Mouse (Mus musculus): ENCODE results near the gene Dynlt1b.
A peak's percentile ranks its signal among the peaks of the same experiment; 100 is the strongest.
"Not testable (repeated sequence)": the region's sequence is repeated elsewhere in the genome, so short reads cannot be mapped to it uniquely, and the experiment has no call there.

Gene Dynlt1b

DNA sequence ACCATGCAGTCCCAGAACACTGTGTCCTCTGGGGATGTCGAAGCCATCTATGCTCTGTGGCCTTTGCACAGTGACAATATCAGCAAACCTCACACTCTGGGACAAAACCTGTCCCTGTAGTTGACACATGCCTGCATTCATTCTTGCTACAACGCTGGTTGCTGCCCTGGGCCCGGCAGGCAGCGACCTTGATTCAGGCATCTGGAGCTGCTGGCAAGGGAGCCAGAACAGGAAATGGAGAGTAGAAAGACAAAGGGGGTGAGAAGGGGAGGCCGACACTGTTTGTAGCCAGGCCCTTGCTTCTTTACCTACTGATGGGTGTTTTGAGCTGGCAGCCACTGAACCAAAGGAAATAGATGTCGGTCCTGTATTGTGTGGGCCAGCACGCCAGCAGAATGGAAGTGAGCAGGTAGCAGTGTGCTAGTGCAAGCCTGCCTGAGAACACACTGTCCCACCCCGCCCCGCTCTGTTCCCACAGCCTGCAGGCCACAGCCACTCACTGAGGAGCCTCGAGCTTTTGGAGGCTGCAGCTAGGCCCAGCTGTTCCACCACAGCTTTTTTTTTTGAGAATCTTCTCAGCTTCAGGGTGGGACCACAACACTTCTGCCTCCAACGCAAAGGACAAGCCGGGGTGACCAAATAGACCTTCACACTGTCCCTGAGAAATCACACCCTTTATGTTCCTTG is 5.5 kb upstream of the Dynlt1b start:
- DNase-seq, result peak; percentile 15

DNA sequence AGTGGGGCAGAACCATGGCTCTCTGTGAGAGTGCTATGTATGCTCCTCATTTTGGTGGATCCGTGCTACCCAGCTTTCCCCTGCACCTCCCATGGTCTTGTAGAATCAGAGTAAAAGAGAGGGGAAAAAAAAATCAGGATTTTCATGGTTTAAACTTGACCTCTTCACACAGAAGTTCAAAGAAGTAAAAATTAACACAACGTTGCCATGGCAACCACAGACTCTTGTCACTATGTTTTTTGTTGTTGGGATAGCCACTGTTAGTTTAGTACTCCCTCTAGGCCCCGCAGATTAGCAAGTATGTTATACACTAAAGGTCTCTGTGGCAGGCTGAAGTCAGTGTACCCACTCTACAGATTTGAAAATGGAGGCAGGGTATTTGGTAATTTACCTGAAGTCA is 4.6 kb upstream of the Dynlt1b start:
- not testable (repeated sequence) for DNase-seq

DNA sequence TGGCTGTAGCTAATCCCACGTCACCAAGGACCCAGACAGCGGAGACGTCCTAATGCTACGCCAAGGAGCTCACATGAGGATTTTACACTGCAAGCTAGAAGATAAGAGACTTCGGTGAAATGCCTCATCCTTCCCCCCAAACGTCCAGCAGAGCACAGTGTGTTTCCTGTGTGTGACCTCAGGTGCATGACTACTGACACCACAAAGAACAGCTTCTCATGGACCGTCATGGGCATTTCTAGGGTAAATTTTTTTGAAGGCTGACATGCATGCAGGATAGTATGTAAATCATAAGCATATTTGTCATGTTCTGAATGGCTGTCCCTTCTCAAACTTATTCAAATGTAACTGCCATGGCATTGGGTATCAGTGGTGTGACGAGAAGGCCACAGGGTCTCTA is 3.0 kb upstream of the Dynlt1b start:
- not testable (repeated sequence) for DNase-seq

DNA sequence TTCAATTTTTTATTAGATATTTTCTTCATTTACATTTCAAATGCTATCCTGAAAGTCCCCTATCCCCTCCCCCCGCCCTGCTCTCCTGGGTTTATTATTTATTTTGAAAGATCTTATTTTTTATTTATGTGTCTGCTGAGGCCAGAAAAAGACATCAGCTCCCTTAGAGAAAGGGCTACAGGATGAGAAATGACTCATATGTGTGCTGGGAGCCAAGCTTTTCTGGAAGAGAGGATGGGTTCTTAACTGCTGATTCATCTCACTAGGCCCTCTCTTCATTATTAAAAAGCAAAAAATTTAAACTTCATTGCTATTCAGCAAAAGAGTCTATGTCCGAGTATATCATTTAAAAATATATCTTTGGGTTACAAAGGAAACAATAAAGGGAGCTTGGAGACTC is 986 bp upstream of the Dynlt1b start:
- DNase-seq, result not testable (repeated sequence)

DNA sequence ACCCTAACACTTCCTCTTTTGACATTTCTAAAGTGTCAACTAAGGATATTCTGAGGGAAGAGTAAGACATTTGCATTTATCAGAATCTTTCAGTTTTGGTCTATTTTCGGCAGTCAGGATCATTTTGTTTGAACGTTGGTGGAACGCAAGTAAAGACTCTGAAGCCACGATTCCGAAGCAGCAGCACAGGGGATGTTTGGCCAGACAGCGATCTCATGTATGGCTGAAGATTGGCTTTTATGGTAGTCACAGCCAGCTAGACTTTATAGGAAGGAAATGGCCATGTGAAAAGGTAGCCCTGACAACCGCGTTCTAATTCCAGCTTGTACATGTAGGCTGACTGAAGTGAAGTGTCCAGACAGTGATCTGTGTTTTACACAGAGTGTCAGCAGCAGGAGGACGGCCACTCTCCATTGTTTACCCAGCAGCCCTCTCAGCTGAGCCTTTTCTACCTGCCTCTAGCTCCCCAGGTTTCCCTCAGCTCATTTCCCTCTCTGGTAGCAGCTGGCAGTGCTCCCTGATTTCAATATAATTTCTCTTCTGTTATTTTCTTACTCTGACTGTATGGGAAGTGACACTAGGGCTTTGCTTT is 594 bp downstream of the Dynlt1b start:
- DNase-seq, result not testable (repeated sequence)

DNA sequence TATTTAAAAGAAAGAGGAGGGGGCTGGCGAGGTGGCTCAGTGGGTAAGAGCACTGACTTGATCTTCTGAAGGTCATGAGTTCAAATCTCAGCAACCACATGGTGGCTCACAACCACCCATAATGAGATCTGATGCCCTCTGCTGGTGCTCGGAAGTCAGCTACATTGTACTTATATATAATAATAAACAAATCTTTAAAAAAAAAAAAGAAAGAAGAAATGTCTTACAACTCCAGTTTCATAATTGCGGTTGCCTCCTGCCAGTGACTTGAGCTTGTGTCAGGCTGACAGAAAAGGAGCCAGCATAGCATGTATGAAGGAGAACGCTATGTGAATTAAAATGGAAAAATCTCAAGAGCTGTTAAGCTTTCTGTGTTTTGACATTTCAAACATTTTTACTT is 2.5 kb downstream of the Dynlt1b start:
- DNase-seq, result not testable (repeated sequence)

DNA sequence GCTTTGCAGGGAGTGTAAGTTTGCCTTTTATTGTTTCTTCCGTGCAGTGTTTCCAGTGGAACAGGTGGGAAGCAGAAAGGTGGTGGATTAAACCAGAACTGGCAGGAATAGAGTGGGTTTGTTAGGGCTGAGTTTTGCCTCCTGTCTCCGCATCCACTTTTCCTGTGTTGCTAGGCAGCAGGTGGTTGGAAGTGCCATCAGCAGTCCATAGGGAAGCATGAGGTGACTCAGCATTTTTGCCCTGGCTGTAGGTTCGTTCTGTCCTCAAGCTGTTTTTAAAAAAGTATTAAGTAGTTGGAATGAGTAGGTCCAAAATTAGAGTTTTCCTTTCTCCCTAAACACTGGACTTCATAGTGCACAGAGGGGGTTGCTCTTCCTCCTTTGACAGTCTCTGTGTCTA is 3.8 kb downstream of the Dynlt1b start:
- DNase-seq, result not testable (repeated sequence)

DNA sequence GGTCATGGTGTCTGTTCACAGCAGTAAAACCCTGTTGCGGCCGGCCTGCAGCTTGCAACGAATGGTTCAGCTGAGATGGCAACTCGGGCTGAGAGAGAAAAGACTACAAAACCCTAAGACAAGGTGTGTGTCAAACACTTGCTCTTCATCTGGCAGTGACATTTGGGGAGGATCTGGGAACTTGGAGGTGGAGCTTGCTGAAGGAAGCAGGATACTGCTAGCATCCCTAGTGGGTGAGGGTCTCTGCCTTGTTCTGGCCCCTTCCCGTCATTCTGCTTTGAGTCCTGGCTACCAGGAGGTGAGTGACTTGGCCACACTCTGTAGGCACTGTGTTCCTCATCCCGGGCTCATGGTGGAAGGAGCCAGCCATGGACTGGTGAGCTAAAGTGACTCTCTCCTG is 8.2 kb downstream of the Dynlt1b start:
- DNase-seq, result not testable (repeated sequence)

DNA sequence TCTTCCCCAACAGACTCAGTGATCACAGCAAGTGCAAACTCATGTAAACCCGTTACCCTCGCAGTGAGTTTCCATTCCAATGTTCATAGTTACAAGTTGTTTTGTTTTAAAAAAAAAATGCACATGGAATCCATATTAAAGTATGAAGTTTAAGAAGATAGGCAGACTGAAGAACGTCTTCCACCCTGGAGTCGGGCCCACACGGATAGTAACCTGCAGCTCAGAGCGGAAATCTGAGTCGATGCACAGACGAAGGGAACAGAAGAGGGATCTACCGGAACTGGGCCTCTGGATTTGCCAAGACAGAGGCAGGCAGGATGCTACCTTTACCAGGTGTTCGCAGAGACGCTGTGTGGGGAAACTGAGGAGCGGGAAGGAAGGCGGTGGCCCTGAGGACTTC is 10.0 kb downstream of the Dynlt1b start:
- DNase-seq, result not testable (repeated sequence)

DNA sequence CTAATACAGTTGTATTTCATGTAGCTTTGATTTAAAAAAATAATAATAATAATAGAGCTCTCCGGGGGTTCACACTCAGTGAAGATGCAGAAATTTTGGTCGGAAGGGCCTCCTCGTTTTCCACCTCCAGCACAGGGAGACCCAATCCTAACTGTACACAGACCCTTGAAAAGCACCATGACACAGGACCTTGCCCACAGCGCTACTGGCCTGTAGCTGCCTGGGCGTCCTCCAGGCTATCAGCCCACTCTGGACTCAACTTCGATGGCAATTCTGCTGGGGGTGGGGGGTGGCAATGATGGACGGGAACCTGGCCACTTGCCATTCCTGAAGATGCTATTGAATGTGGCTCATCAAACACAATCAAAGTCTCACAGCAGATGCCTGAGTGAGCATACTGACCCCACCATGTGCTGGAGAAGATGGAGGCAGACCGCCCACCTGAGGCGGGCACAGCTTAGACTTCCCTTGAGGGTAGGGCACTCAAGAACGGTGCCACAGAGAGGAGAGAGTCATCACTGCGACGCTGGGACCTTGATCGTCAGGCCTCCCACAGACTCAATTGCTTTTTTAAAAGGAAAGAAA is 10.7 kb downstream of the Dynlt1b start:
- DNase-seq, result not testable (repeated sequence)

DNA sequence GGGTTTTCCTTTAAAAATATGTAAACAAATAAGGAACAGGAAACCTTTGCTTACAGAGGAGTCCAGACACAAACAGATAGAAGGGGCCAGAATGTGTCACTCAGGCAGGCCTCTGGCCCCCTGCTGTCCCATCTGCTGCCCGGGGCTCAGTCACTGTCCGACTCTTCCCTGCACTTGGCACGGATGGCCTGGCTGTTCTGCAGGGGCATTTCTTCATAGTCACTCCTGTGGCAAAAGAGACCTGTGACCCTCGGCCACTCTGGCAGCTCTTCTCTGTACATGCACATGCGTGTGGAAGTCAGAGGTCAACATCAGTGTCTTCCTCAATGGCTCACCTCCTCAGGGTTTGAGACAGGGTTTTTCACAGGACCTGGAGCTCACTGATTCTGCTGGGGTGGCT is 11.3 kb downstream of the Dynlt1b start:
- not testable (repeated sequence) for DNase-seq

DNA sequence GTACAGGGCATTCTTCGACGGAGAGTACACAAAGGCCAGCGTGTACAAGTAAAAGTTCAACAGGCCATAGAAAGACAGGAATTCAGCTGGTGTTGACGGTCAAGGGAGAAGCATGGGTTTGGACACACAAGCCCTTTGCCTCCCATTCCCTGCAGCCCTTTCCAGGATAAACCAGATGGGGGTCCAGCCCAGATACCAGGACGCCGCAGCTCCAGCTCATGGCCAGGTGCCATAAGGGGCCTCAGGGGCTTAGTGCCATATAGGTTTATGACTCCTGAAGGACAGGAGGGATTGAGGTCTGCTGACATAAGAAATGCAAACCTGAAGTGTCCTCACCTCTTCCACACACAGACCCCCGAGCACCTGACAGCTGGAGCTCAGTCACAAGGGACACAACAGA is 12.6 kb downstream of the Dynlt1b start:
- DNase-seq, result not testable (repeated sequence)

DNA sequence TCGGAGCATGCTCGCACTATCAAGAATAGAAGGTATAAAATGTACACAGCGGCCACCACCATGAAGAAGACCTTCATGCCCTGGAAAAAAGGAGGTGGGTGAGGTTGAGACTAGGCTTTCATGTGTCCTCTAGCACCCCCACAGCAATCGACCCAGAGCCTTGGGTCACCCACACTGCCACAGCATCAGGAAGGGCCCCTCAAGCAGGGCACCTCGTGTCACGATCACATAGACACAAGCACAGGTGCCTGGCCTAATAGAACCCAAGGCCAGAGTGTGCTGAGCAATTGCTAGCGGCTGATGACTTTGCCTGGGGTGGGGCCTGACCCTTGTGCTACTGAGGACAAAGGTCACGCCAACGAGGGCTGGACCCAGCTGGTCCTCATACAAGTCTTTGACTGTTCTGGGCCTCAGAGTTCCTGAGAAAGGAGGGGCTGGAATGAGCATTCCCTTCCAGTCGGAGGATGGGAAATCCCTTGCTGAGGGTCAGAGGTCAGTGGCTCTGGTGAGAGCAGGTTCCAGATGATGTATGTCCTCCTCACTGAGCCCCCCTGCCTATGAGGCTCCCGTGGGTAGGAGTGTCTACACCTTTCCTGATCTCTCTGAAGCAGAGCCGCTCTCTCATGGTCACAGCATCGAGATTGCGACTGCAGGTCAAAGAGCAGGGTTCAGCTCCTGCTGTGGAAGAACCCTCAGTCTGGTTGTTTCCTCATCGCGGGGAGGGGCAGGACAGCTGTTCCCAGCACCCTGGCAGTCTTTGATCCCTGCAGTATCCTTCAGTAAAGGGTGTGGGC is 16.1 kb downstream of the Dynlt1b start:
- DNase-seq, result not testable (repeated sequence)

DNA sequence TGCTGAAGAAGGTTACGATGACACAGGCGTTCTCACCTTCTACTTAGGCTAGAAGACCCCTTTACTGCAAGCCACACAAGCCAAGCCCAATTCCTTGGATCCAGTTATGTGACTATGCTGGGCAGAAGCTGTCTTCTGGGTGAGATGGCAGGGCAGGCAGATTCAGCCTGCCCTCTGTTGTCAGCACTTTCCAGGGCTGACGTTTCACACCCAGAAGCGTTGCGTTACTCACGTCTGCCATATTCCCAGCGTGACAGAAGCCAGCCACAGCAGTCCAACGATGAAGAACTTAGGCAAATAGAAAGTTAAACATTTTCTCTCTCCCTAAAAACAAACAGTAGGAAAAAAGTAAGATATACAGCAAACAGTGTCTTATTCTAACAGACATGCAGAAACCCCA is 18.4 kb downstream of the Dynlt1b start:
- DNase-seq, result not testable (repeated sequence)

DNA sequence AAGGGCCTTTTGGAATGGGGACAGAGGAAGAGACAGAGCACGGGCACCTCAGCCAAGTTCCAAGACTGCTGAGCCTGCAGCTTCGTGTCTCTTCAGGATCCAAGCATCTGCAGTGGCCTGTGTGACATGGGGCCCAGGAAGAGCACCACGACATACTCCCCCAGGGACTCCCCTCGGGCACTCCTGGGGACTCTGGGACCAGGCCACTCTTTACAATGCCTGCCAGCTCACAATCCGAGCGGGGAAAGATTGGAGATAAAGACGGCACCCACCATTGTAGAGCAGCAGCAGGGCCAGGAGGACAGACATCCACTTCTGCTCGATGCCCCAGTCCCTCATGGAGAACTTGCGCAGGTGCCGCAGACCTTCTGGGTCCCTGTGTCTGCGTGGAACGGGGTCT is 19.3 kb downstream of the Dynlt1b start:
- not testable (repeated sequence) for DNase-seq

DNA sequence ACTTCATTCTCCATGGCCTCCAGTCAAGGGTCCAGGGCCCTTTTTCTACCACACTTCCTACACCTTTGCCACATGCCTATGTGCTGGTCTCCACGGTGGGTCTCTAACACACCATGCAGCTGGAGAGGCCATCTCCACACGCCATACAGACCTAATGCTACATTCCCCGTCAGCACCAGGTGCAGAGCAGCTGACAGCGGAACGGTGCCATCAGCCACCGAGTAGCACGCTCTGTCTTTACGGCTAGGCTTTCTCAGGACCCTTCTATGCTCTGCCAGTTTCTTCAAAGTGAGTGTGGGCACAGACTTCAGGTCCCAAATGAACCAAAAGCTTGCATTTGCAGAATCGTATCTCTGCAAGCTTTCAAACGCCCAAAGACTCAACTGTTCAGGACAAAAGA is 21.3 kb downstream of the Dynlt1b start:
- DNase-seq, result not testable (repeated sequence)

DNA sequence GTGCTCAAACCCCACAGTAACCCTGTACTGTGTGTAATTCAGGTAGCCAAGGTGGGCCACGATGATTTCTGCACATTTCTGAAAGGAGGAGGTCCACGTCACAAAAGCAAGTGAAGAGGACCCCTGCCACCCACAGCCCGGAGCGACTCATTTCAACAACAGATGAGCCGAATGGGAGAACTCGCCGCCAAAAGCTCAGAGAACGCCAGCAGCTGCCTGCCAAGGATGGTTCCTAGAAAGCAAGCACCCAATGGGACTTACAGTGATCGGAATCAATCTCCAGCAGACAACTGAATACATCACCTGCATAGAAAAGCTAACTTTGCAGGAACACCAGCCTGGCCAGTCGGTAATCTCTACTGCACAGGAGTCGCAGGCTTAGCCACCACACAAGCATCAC is 22.8 kb downstream of the Dynlt1b start:
- not testable (repeated sequence) for DNase-seq

DNA sequence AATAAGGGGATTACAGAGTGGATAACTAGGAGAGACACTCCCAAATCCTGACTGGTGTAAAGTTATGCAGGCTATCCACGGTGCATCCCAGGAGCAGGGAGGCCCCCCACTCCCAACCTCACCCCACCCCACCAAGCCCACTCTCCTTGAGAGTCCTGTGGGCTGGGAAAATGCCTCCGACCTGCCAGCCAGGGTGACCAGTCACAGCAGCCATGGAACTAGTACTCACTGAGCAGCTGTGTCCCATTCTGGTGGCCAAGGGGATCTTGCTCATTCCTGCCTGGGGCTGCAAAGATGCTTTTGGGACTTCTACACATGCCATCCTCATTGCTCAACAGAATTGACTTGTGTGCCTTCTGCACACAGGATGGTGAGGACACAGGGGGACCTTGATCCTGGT is 24.8 kb downstream of the Dynlt1b start:
- not testable (repeated sequence) for DNase-seq

DNA sequence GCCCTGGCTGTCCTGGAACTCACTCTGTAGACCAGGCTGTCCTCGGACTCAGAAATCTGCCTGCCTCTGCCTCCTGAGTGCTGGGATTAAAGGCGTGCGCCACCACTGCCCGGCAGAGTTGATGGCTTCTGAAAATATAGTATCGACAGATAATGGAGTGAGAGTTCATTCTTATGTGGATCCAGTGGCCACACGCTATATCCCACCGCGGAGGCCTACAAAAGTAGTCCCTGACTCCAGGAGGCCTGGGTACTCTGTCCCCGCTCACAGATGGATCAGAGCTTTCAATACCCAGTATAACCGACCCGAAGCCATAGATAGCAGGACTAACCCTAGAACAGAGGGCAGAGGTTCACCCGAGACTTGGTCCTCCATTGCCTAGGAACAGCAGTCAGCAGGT is 26.0 kb downstream of the Dynlt1b start:
- DNase-seq, result not testable (repeated sequence)

DNA sequence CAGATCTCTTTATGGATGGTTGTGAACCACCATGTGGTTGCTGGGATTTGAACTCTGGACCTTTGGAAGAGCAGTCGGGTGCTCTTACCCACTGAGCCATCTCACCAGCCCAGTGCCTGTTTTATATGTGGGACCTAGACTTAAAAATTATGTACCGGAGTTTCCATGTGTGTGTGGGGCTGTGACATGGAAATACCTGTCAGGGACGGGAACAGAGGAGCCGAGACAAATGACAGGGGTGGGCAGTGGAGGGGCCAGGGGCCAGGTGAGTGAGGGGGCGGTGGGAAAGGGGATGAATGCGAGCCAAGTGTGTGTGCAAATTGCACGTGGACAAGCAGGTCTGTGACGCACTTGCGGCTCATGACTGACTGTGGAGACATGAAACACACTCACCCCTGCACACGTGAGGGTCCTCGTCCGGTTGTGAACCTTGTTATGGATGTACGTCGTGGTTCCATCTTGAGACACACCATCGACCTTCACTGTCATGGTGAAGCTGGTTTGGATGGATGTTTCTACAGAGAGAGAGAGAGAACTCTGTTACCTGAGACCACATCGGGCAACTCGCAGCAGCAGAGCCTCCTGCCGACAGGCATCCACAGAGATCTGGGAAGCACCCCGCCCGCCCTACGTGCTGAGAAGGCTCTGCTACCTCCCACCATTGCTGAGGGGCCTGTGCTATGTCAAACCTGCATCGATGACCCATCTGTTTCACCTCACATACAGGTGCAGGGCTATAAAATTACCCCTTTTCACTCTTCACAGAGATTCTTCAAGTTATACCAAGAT is 26.9 kb downstream of the Dynlt1b start:
- not testable (repeated sequence) for DNase-seq

DNA sequence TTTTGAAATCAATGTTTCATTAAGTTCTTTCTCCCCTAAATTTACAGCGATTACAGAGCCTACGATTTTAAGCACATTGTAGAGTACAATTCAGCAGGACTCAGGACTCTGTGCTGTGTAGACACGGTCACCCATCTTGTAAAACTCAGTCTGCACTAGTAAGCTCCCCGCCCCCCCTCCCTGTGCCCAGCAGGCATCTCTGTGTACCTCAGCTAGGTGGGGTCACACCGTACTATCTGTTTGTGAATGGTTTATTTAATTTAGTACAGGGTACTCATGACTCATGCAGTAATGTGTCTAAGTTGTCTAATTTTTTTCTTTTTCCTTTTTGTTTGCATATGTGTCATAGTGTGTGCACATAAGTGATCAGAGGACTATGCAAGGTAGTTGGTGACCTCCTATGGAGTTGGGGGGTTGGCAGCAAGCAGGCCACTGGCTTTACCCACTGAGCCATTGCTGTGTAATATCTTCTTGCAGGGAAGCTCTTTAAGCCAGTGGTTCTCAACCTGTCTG is 31.2 kb downstream of the Dynlt1b start:
- DNase-seq, result not testable (repeated sequence)

DNA sequence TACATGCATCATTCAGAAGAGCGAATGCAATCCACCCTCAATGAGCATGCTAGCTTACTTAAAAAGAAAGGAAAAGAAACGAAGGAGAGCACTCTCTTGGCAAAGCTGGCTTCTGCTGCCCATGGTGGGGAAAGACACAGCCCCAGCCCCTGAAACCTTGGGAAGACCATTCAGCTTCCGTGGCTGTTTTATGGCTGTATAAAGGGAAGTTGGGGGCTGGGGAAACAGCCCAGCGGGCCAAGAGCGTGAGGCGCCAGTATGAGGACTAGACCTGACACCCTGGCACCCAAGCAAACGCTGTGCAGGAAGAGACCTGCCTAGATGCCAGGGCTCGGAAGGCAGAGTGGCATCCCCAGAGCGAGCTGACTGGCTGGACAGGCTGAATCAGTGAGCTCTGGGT is 35.8 kb downstream of the Dynlt1b start:
- not testable (repeated sequence) for DNase-seq
